Mouse (Mus musculus) heart, postnatal 25 days (tissue): ENCODE results near the gene Satb2. TPM values are rescaled to one million over a fixed set of nuclear protein-coding genes. Genes with fewer than 3 reads are reported as not detected.

Source experiments
- DNase-seq: peaks from one replicate; pipeline ENCODE4 v3.0.0; 2022; ENCODE audit warnings: low spot score
- intact Hi-C: fragments of 180-260 bp; cut with DNase I; formaldehyde crosslinking; loops from one replicate; pipeline ENCODE4 v1.15.1; 2025
- microRNA-seq: library from miRNA; unstranded; fragments of <30 nt; microRNA quantifications from one replicate; pipeline ENCODE4 v1.2.0, GENCODE M21; 2022
- total RNA-seq, 2 experiments: library from RNA; stranded (reverse); gene quantifications; 2 replicates each; pipeline ENCODE4 v1.2.3; 2021

The Satb2 gene
- total RNA-seq, 2 experiments from 2014 or later, result 0.34 to 0.39 TPM

DNA sequence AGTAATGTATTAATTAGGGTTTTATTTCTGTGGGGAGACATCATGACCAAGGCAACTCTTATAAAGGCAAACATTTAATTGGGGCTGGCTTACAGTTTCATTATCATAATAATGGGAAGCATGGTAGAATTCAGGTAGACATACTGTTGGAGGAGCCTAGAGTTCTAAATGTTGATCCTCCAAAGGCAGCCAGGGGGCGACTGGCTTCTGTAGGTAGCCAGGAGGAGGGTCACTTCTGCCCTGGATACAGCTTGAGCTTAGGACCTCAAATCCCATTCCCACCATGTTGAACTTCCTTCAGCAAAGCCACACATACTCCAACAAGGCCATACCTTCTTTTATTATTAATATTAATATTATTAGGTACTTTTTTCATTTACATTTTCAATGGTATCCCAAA is 225.2 kb downstream of the Satb2 start:
- intact Hi-C loops, result no loop called here
- no peak for DNase-seq

DNA sequence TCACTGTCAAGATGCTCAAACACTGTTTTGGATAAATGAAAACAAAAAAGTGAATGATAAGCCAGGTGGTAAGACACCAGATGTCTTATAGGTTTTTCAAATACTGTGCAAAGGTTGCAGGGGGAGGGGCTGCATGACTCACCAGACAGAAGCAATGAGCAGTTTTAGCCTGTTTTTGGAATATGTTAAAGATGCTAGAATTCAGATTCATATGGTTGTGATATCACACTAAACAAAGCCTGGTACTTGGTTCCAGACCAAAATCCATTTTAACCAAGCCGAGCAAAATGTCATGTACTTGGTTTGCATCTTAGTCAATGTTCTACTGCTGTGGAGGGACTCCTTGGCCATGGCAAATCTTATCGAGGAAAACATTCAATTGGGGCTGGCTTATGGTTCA is 227.8 kb downstream of the Satb2 start:
- intact Hi-C loops, result no loop called here
- no peak for DNase-seq

DNA sequence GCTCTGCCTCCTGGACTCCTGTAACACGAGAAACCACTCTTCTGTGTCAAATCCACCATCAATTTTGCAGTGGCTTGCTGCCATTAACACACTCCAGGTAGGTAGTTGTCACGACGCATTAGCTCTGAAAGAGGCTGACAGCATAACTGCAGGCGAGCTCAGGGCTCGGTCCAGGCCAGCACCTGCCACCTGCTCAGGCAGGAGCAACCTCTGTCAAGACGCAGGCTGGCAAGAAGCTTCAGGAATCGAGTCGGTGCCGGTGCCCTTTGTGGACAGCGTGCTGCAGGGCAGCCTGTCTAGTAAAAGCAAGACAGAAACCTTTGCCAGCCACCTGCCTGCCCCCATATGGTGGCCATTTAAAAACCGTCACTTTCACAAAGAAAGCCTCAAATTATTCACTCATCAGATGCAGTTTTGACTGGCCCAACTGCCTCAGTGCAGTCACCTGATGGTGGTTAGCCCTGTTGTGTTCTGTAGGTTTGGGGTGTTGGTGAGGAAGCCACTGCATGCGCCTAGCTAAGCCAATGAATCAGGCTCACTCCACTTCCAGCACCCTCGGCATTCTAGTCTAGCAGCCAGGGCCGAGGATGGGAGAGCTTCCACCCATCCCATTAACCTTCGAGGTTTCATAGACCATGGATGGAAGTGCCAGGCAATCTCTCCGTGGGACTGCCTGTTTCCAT is 228.7 kb downstream of the Satb2 start:
- DNase-seq, result no peak
- intact Hi-C loops, result no loop called here

DNA sequence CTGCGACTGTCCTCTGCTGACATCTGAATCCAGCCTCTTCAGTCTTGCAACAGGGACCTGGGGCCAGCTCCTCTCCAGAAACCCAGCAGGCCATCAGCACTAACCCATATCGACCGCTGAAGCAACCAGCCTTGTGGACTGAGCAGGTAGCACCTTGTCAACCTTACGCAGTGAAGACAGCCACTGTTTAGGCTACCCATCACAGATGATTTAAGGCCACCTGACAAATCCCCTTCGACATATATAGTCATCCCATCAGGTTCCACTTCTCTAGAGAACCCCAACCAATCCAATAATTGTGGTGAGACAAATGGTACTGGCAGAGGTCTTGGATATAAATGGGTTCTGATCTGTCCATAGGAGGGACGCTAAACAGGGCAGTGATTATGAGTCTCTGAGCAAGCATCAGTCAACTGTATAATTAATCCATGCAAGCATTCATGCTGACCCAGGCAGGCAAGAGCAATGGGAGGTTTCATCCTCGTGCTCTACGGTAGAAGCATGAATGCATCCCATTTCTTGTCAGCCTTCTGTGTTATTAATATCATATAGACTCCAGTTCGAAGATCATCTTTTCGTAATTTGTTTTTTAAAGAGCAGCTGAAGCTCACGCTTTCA is 229.5 kb downstream of the Satb2 start:
- intact Hi-C loops, result no loop called here
- DNase-seq, result no peak

Small RNA genes lying within 50 kb of the gene (microRNA-seq; reads per million reads assigned to microRNA genes)
- gene Gm23943, result not detected
